Mouse (Mus musculus): ENCODE data around the gene Lypd6.
A peak's percentile ranks its signal among the peaks of the same experiment; 100 is the strongest.

Gene Lypd6

GRCm38 (mm10) chr2:50110167-50110566 lies 43.9 kb downstream of the Lypd6 start:
- DNase-seq (ENCODE audit: low spot score), result peak; percentile 20

GRCm38 (mm10) chr2:50111169-50111568 lies 44.9 kb downstream of the Lypd6 start:
- DNase-seq (ENCODE audit: low spot score), result no peak

GRCm38 (mm10) chr2:50111609-50112008 lies 45.4 kb downstream of the Lypd6 start:
- DNase-seq (ENCODE audit: low spot score), result no peak

GRCm38 (mm10) chr2:50112427-50112826 lies 46.2 kb downstream of the Lypd6 start:
- no peak for DNase-seq (ENCODE audit: low spot score)

- DNase-seq (ENCODE audit: low spot score), result no peak
Measured at GRCm38 (mm10) chr2:50119101-50119500, 52.9 kb downstream of the Lypd6 start.

GRCm38 (mm10) chr2:50120839-50121238 lies 54.6 kb downstream of the Lypd6 start:
- DNase-seq (ENCODE audit: low spot score), result no peak

GRCm38 (mm10) chr2:50123376-50123775 lies 57.1 kb downstream of the Lypd6 start:
- no peak for DNase-seq (ENCODE audit: low spot score)

- no peak for DNase-seq (ENCODE audit: low spot score)
Measured at GRCm38 (mm10) chr2:50127513-50128175, 61.4 kb downstream of the Lypd6 start.

GRCm38 (mm10) chr2:50128322-50129277 lies 62.4 kb downstream of the Lypd6 start:
- no peak for DNase-seq (ENCODE audit: low spot score)

- no peak for DNase-seq (ENCODE audit: low spot score)
Measured at GRCm38 (mm10) chr2:50130674-50131073, 64.4 kb downstream of the Lypd6 start.

- DNase-seq (ENCODE audit: low spot score), result no peak
Measured at GRCm38 (mm10) chr2:50143672-50144071, 77.4 kb downstream of the Lypd6 start.

GRCm38 (mm10) chr2:50147308-50147707 lies 81.1 kb downstream of the Lypd6 start:
- DNase-seq (ENCODE audit: low spot score), result no peak

GRCm38 (mm10) chr2:50149257-50150202 lies 83.3 kb downstream of the Lypd6 start:
- DNase-seq (ENCODE audit: low spot score), result no peak

GRCm38 (mm10) chr2:50150203-50150590 lies 84.0 kb downstream of the Lypd6 start:
- peak; percentile 60 for DNase-seq (ENCODE audit: low spot score)

- DNase-seq (ENCODE audit: low spot score), result no peak
Measured at GRCm38 (mm10) chr2:50150816-50151215, 84.6 kb downstream of the Lypd6 start.

- no peak for DNase-seq (ENCODE audit: low spot score)
Measured at GRCm38 (mm10) chr2:50151401-50151800, 85.2 kb downstream of the Lypd6 start.

GRCm38 (mm10) chr2:50151879-50152278 lies 85.7 kb downstream of the Lypd6 start:
- no peak for DNase-seq (ENCODE audit: low spot score)

GRCm38 (mm10) chr2:50156009-50156408 lies 89.8 kb downstream of the Lypd6 start:
- no peak for DNase-seq (ENCODE audit: low spot score)

- DNase-seq (ENCODE audit: low spot score), result no peak
Measured at GRCm38 (mm10) chr2:50160069-50160468, 93.8 kb downstream of the Lypd6 start.

- DNase-seq (ENCODE audit: low spot score), result no peak
Measured at GRCm38 (mm10) chr2:50163608-50164007, 97.4 kb downstream of the Lypd6 start.

- DNase-seq (ENCODE audit: low spot score), result no peak
Measured at GRCm38 (mm10) chr2:50165277-50165676, 99.0 kb downstream of the Lypd6 start.

- no peak for DNase-seq (ENCODE audit: low spot score)
Measured at GRCm38 (mm10) chr2:50166082-50166481, 99.9 kb downstream of the Lypd6 start.
